Mouse (Mus musculus): Measurements from ENCODE around the gene Ccr9. TPM values are rescaled to one million over a fixed set of nuclear protein-coding genes. Genes with fewer than 3 reads are reported as not detected.

Gene Ccr9
- total RNA-seq (2012; rRNA removed) (0.04 TPM in 2 replicates), total RNA-seq (2014; rRNA removed) (not detected in 2 replicates), polyA plus RNA-seq (2012; ENCODE audit: insufficient read length, low read depth) (0.09 and 0.10 TPM in 2 replicates)

DNA sequence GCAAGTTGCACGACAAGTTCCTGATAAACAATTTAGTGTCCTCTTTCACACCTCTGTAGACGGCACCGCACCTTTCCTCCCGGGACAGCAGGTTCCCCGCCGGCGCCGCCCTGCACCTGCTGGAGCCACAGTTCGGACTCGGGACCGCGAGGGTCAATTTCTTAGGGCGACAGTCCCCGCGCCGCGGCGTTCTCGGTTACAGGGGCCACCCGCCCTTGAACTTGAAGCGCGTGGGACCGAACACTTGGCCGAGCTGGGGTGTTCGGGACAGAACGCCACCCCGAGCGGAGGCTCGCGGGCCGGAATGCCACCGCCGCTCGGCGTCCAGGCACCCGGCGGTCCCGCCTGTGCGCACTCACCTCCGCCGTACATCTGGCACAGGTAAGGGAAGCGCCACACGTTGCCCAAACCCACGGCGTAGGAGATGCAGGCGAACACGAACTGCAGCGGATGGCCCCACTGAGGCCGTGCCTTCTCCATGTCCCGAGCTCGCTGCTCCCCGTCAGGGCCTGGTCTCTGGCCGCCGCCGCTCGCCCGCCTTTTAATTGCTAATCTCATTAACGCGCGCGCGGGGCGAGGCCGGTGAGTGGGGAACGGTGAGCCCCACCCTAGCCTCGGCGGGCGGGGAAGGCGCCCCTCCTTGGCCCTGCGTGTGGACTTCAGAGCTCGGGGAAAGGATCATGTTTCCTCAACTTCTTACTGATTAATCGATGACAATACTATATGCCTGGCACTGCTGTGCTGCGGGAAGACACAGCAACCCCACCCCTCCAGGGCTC is at the start of gene Ccr9, which contains the start of gene Slc6a20a:
Gene Ccr9, plus strand, starts transcription at position 113 of the 779 bp plus-strand sequence.
Gene Slc6a20a, minus strand, starts transcription at position 559 of the 779 bp plus-strand sequence.
- Histone ChIP-seq H3K4me3 (replicated peaks in 1 of 3; ENCODE audit: low read depth in 2 of 3, low read length in 2 of 3, poor library complexity in 1 of 3) (no peak within 1 kb of the TSS), H3K9ac (ENCODE audit: insufficient read depth, low read depth) (no peak within 1 kb of the TSS), H3K36me3 (replicated peaks in 1 of 2; ENCODE audit: control insufficient read depth in 1 of 2, insufficient read depth in 1 of 2, low read length in 1 of 2) (no peaks in the 10 kb centered on the region), H3K9me3 (replicated peaks; ENCODE audit: low read length) (no peaks in the 10 kb centered on the region), H3K27ac (ENCODE audit: insufficient read depth, low read depth) (no peak within 1 kb of the TSS), H3K4me1 (ENCODE audit: control insufficient read depth in 1 of 2, insufficient read depth in 2 of 2) (no peaks in the 10 kb centered on the region), H3K4me2 (ENCODE audit: insufficient read depth, low read depth, poor library complexity, severe bottlenecking) (no peak within 1 kb of the TSS), H3K27me3 (replicated peaks) (no peaks in the 10 kb centered on the region), H3K79me2 (replicated peaks; ENCODE audit: control insufficient read depth, extremely low read depth, insufficient read depth, poor library complexity, severe bottlenecking) (no peaks in the 10 kb centered on the region)
- TF ChIP-seq USF1 (IDR thresholded peaks at IDR 0.05; ENCODE audit: low read depth, low read length): no peak
- no peak for TF ChIP-seq RCOR1 (conservative IDR thresholded peaks at IDR 0.05; ENCODE audit: low read depth, low read length)
- no peak for TF ChIP-seq POLR2A (IDR thresholded peaks at IDR 0.05; ENCODE audit: low read depth, low read length)
- no peak for TF ChIP-seq ZC3H11A (IDR thresholded peaks at IDR 0.05; ENCODE audit: low read depth, low read length)
- no peak for TF ChIP-seq POLR2AphosphoS2 (IDR thresholded peaks at IDR 0.05; ENCODE audit: low read depth, low read length)
- no peak for TF ChIP-seq MYC (IDR thresholded peaks at IDR 0.05; ENCODE audit: low read depth, low read length)
- TF ChIP-seq MXI1 (IDR thresholded peaks at IDR 0.05; ENCODE audit: low read depth, low read length): no peak
- no peak for TF ChIP-seq NRF1 (IDR thresholded peaks at IDR 0.05; ENCODE audit: low read depth, low read length)
- TF ChIP-seq JUN (IDR thresholded peaks at IDR 0.05; ENCODE audit: insufficient read depth, low read depth, low read length): no peak
- TF ChIP-seq BHLHE40 (IDR thresholded peaks at IDR 0.05; ENCODE audit: low read depth, low read length): no peak
- no peak for TF ChIP-seq HCFC1 (IDR thresholded peaks at IDR 0.05; ENCODE audit: low read depth, low read length)
- no peak for TF ChIP-seq SMC3 (IDR thresholded peaks at IDR 0.05; ENCODE audit: low read depth, low read length)
- TF ChIP-seq MAX (IDR thresholded peaks at IDR 0.05; ENCODE audit: low read length): no peak
- TF ChIP-seq GABPA (IDR thresholded peaks at IDR 0.05; ENCODE audit: insufficient replicate concordance, low read depth, low read length): no peak
- no peak for TF ChIP-seq MEF2A (IDR thresholded peaks at IDR 0.05; ENCODE audit: borderline replicate concordance, low read depth, low read length)
- dilution Hi-C loops (cut with MboI; ENCODE audit: extremely low pct_ligation_motif_present, extremely low pct_unique_long_range_greater_than_20kb, low sequenced_read_pairs) (no loop called here), in situ Hi-C loops (cut with MboI; ENCODE audit: low pct_ligation_motif_present, low pct_unique_long_range_greater_than_20kb, low sequenced_read_pairs) (no loop called here)
- no peak for DNase-seq (ENCODE audit: extremely low read depth)

DNA sequence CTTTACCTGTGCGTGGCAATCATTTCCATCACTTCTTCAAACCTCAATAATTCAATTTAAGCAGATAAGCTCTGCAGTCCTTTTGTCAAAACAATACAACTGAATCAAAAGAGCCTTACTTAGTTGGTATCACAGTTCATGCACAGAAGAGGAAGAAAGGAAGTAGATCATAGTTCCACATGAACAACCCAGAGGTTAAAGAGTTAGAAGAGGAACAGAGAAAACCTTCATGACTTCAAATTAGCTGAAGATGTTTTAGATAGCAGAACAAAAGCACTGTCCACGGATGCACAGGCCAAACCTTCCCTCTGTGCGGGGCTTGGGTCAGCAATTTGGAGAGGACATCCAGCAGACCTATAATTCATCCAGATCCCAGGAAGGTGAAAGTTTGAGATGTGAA is 46.6 kb upstream of the Ccr9 start:
- Histone ChIP-seq H3K79me2 (replicated peaks; ENCODE audit: control insufficient read depth, extremely low read depth, insufficient read depth, poor library complexity, severe bottlenecking) (no peaks in the 10 kb centered on the region), H3K9me3 (replicated peaks; ENCODE audit: low read length) (no peaks in the 10 kb centered on the region), H3K36me3 (replicated peaks in 1 of 2; ENCODE audit: control insufficient read depth in 1 of 2, insufficient read depth in 1 of 2, low read length in 1 of 2) (no peaks in the 10 kb centered on the region), H3K4me1 (ENCODE audit: control insufficient read depth in 1 of 2, insufficient read depth in 2 of 2) (peaks cover 4 to 39% of the 10 kb centered on the region in 2 experiments), H3K9ac (ENCODE audit: insufficient read depth, low read depth) (no peak overlapping the region), H3K27me3 (replicated peaks) (no peaks in the 10 kb centered on the region), H3K4me3 (replicated peaks in 1 of 3; ENCODE audit: low read depth in 2 of 3, low read length in 2 of 3, poor library complexity in 1 of 3) (no peak overlapping the region), H3K4me2 (ENCODE audit: insufficient read depth, low read depth, poor library complexity, severe bottlenecking) (no peak overlapping the region), H3K27ac (ENCODE audit: insufficient read depth, low read depth) (no peak overlapping the region)
- dilution Hi-C loops (cut with MboI; ENCODE audit: extremely low pct_ligation_motif_present, extremely low pct_unique_long_range_greater_than_20kb, low sequenced_read_pairs): no loop called here
- TF ChIP-seq NRF1 (IDR thresholded peaks at IDR 0.05; ENCODE audit: low read depth, low read length): no peak
- peak; percentile 44; the same call in 1 of the 2 replicates for TF ChIP-seq EP300 (IDR thresholded peaks at IDR 0.05; ENCODE audit: low read length)
- peak; percentile 21 for DNase-seq (ENCODE audit: extremely low read depth)
- in situ Hi-C loops (cut with MboI; ENCODE audit: low pct_ligation_motif_present, low pct_unique_long_range_greater_than_20kb, low sequenced_read_pairs): no loop called here
